Mouse (Mus musculus): ENCODE data around the gene 4921517D22Rik. TPM values are rescaled to one million over a fixed set of nuclear protein-coding genes. Genes with fewer than 3 reads are reported as not detected.
A peak's percentile ranks its signal among the peaks of the same experiment; 100 is the strongest.
"Not testable (repeated sequence)": the region's sequence is repeated elsewhere in the genome, so short reads cannot be mapped to it uniquely, and the experiment has no call there.

Gene 4921517D22Rik
- total RNA-seq (2021), result not detected
- long read RNA-seq, experiment 1, result 0 reads
- long read RNA-seq, experiment 2, result 0 reads

- DNase-seq, result no peak
These were observed at the start of gene 4921517D22Rik for GRCm38 (mm10) chr13:59694008-59694407. Gene 4921517D22Rik (minus strand): TSS chr13:59694108.

DNA sequence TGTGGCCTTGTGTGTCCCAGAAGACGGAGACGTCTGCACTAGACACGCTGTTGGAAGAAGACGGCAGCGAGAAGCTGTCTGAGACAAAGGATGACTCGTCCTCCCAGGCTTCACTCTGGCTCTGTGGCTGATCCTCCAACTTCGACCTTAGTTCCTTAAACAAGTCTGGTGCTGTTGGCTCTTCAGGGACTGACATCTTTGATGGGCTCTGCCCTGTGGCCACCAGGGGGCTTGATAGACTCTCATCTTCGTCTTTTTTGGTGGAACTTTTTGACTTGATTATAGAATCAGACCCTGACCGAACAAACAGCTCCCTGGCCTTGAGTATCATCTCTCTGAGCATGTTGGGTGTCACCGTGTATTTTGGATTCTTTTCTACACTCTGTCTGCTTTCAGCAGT lies 47.8 kb upstream of the 4921517D22Rik start:
- DNase-seq, result peak; percentile 26

- DNase-seq, result peak; percentile 28
These were observed 47.2 kb upstream of the 4921517D22Rik start for GRCm38 (mm10) chr13:59741096-59741495.

DNA sequence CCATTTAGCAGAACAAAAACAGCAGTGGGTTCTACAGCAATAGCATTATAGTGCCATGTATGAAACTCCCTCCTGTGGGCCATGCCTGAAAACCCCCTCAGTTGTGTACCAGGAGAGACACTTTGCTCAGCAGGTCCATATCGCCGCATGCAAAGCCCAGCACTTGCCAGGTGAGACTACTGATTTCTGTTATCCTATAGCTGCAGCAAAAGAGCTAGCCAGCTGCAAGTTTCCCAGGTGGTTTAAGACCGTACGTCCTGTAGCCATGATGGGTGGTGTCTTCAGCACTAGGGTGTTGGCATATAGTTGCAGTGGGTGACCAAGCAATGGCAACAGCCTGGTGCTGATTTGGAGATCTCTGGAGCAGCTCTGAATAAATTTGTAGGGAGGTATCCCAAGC lies 45.5 kb upstream of the 4921517D22Rik start:
- DNase-seq, result no peak

DNA sequence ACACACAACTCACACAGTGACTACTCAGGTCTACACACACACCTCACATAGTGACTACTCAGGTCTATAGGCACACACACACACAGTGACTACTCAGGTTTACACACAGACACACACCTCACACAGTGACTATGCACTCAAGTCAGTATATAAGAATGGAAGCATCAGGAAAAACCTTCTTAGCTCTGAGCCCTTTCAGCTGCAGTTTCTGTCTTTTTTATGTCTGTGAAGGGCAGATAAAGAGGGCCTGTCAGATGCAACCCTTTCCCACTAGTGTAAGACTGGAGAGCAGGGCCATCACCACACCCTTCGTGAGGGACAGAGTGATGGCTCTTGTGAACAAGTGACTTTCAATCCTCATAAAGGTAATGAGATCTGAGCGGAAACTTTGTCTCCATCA lies 44.5 kb upstream of the 4921517D22Rik start:
- no peak for DNase-seq

DNA sequence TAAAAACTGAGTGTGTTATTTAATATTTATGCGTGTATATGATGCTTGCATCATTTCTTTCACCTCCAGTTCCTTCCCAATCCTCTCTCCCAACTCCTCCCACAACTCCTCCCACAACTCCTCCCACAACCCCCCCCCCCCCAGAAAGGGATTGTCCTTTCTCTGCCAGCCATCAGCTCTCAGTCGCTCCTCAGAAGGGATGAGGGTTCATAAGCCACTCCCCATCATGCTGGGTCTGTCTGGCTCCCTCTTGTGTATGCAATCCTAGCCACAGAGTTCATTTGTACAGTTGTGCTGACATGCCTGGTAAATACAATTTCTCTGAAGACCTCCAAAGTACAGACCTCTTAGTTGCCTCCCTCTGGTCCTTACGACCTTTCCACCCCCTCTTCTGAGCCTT lies 41.3 kb upstream of the 4921517D22Rik start:
- DNase-seq, result no peak

GRCm38 (mm10) chr13:59734347-59734746 lies 40.4 kb upstream of the 4921517D22Rik start:
- not testable (repeated sequence) for DNase-seq

GRCm38 (mm10) chr13:59733936-59734335 lies 40.0 kb upstream of the 4921517D22Rik start:
- no peak for DNase-seq

GRCm38 (mm10) chr13:59731652-59732051 lies 37.7 kb upstream of the 4921517D22Rik start, which contains the start of gene Spata31d1d:
Gene Spata31d1d (minus strand): TSS chr13:59731752.
- no peak for DNase-seq

DNA sequence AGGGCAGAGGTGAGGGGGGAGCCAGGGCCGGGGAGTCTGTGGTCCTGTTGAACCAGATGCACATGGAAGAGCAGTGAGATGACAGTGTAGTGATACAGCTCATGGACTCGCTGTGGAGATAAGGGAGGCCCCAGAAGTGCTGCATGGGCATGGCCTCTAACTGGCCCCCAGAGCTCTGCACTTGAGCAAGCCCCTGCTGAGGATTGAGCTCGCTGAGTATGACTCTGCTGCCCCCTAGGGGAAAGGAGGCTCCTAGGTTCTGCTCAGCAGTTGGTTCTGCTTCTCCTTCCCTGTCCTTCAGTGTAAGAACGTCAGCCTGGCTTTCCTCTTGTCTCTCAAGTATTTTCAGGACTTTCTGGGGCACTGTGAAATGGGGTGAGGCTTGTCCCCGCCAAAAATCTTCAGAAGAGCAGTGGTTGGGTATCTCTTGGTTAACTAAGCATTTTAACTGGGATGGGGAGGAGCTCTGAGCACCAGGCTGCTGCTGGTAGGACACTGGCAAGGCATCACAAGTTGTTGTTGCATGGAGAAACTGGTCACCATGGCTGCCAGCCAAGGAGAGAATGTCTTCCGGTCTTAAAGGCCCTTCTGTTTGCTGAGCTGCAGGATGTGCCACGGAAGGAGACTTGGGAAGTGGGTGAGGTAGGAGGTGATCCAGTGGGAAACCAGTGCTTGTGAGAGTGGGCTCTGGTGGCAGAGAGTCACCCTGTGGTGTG lies 34.6 kb upstream of the 4921517D22Rik start:
- DNase-seq, result peak; percentile 80

GRCm38 (mm10) chr13:59726139-59726867 lies 32.4 kb upstream of the 4921517D22Rik start:
- DNase-seq, result no peak

- not testable (repeated sequence) for DNase-seq
These were observed 28.2 kb upstream of the 4921517D22Rik start for GRCm38 (mm10) chr13:59722089-59722488.

DNA sequence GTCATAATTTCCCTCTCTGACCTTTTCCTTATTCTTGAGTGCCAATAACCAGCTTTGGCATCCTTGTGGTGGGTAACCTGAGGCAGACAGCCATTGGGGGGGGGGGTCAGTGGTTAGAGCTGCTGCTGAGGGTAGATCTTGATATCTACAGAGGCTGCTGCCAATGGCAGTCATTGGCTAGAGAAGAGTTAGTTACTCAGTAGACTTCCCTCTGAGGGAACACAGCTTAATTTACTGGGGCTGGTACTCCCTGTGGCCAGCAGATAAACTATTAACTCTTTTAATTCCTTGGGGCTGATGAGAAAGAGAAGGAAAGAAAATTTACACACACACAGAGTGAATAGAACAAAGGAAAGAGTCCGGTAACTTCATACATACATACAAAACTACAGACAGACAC lies 25.6 kb upstream of the 4921517D22Rik start:
- DNase-seq, result no peak

DNA sequence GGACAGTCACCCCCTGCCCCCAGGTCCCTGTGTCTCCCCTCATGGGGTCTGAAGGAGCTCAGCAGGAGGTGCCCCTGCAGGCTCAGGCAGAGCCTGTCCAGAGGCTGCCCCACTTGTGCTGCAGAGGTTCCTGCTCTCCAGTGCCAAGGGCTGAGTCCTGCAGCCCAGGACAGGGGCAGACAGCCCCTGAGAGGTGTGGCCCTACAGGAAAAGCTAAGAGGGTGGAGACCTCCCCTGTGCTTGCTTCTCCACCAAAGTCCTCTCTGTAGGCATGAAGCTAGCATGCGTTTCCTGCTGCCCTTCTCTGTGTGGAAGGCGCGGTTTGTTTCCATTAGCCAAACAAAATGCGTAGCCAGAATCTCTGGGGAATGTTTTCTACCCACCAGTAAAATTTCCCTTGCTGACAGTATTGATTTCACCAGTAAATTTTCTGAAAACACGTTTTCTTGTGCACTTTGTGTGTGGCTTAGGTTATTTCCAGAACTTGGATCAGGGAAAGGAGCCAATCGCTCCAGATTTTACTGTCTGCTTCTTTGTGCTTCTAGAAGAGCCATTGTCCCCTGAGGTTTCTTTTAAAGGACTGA lies 25.0 kb upstream of the 4921517D22Rik start:
- not testable (repeated sequence) for DNase-seq

DNA sequence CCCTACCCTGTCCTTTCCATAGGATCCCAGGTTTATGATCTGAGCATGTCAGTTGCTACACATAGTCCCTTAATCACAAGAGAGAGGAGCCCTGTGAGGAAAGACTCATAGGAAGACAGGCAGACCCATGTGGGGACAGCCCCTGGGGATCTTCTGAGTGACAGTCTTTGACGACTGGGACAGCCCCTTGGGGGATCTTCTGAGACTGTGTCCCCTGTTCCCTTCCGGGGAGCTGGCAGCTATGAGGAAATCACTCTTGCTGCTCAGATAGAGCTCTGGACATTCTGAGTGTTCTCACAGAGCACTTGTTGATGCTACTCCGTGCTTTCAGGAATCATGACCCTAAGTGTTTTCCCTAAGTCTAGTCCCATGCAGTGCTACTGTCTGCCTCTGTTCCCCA lies 19.8 kb upstream of the 4921517D22Rik start:
- DNase-seq, result no peak

- not testable (repeated sequence) for DNase-seq
These were observed 18.1 kb upstream of the 4921517D22Rik start, which contains the start of gene Spata31d1b for GRCm38 (mm10) chr13:59711984-59712383. Gene Spata31d1b (plus strand): TSS chr13:59712284.

GRCm38 (mm10) chr13:59710230-59710629 lies 16.3 kb upstream of the 4921517D22Rik start, which contains the start of gene Spata31d1a:
Gene Spata31d1a (minus strand): TSS chr13:59710330.
- no peak for DNase-seq

DNA sequence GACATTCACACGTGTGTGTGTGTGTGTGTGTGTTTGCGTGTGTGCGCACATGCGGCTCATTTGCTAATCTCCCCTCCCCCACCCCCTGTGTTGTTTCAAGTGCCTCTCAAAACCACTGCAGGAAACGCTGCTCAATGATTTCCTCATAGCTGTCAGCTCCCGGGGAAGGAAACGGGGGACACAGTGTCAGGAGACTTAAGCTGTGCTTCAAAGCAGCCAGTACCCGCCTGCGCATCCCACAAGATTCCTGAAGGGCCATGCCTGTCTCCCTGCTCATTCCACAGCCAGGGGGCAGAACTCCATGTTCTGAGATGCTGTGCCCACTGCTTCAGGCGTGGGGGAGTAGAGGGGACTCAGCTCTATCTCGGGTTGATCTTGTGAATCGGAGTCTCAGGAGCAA lies 10.7 kb upstream of the 4921517D22Rik start:
- DNase-seq, result no peak

GRCm38 (mm10) chr13:59703514-59703913 lies 9.6 kb upstream of the 4921517D22Rik start:
- DNase-seq, result no peak

DNA sequence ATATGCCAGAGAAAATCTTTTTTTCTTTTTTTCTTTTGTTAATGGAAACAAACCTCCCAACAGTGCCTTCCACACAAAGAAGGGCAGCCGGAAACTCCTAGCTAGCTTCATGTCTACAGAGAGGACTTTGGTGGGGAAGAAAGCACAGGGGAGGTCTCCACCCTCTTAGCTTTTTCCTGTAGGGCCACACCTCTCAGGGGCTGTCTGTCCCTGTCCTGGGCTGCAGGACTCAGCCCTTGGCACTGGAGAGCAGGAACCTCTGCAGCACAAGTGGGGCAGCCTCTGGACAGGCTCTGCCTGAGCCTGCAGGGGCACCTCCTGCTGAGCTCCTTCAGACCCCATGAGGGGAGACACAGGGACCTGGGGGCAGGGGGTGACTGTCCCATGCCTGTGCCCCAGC lies 6.2 kb upstream of the 4921517D22Rik start:
- not testable (repeated sequence) for DNase-seq

DNA sequence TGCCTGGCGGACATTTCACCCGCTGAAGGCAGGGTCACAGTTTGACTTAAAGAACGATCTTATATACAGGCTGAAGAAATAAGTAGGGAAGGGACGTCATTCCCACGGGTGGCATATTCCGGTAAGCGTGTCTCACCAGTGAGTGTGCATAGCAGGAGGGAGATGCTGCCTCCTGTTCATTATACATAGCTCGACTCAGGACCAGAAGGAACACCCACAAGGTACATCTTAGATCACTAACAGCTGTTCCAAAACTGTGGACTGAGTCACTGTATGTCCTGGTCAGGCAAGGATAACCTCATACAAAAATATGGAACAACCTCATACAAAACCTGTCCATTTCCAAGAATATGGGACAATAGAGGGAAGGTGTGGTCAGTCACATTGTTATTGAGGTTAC lies 5.2 kb upstream of the 4921517D22Rik start:
- no peak for DNase-seq

DNA sequence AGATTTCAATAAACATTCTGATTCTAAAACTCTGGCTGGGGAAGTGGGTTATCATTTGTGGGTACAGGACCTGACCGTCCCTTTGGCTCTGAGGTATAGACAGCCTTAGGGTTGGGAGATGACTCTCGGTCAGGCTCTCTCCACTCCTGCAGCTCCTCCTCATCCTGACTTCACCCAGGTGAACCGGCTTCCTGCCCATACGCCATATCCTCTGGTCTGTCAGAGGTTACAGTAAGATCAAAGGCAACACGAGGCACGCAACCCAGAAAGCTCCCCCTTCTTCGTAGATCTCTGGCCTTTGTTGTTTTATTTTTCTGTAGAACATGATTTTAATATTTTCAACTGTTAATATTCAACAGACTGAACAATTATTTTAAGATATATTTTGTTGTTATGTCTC lies 1.9 kb upstream of the 4921517D22Rik start:
- no peak for DNase-seq

GRCm38 (mm10) chr13:59691478-59691877 lies 2.4 kb downstream of the 4921517D22Rik start:
- no peak for DNase-seq
